Mouse (Mus musculus) lung, postnatal 0 days (tissue): ENCODE data around the gene Slc17a8.

Experiments used
- CTCF ChIP-seq: IDR thresholded peaks from 2 replicates; pipeline ENCODE4 v1.5.1; 2016; ENCODE audit warnings: antibody characterized with exemption, mild to moderate bottlenecking
- EP300 ChIP-seq: IDR thresholded peaks from 2 replicates; pipeline ENCODE4 v1.6.1; 2016; ENCODE audit warnings: antibody characterized with exemption, mild to moderate bottlenecking, control low read depth

DNA sequence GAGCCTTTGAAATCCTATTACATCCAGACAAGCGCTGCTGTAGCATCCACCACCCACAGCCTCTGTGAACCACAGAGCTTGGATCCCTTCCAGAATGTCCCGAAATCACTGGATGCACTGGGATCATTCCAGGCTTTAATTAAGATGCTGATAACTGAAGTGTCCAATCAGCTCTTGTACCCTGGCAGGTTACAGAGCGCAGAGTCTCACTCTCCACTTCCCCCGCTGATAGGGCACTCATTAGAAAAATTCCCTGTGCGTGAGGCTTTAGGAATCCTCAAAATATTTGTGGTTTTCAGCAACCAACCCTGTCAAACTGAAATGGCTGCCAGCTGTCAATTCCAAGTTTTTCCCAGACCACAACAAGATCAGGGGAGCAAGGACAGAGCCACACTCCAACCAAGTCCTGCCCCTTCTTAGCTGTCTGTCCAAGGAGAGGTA lies 89.8 kb downstream of the Slc17a8 start:
- TF ChIP-seq CTCF (no peak), EP300 (no peak)
